Mouse (Mus musculus) liver (tissue): ENCODE data around the gene Prepl.

Experiments
- DNase-seq: peaks from one replicate; pipeline ENCODE4 v3.0.0-alpha.2; 2020; ENCODE audit warnings: mixed read lengths

Gene Prepl

DNA sequence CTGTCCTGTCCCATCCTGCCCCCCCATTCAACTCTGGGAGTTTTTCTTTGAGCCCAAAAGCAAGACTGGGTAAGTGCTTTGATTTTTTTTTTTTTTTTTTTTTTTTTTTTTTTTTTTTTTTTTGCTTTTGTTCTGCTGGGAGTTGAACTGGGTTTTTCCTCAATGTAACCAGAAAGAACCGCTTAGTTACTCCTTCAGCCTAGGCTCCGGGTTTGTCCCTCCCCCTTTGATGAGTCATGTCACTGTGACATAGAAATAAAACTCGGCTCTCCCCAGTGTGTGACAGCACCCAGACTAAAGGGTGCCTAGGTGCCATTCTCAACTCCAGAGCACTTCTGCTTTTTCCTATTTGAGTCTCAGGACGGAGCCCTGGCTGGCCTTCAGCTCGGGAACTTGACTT lies 71.2 kb downstream of the Prepl start:
- no peak for DNase-seq

GRCm38 (mm10) chr17:85018344-85018743 lies 71.7 kb downstream of the Prepl start:
- DNase-seq: no peak

GRCm38 (mm10) chr17:85014632-85015031 lies 75.4 kb downstream of the Prepl start:
- DNase-seq: no peak

GRCm38 (mm10) chr17:85013485-85013884 lies 76.6 kb downstream of the Prepl start:
- DNase-seq: no peak
